8 mouse cellular contexts compared by ENCODE assay signal in genomic region chr4:101354951-101355350, GRCm38 (mm10).
DNase-seq lines count a peak whose midpoint lies in the region; ATAC-seq and TF ChIP-seq lines count a peak whose summit lies in the region.

No protein-coding gene starts in this region.

- no peaks in the 10 kb centered on the region for H3K27me3 ChIP-seq in embryonic facial prominence, embryonic 13.5 days
- no peaks in the 10 kb centered on the region for H3K27me3 ChIP-seq in heart, embryonic 13.5 days (replicated peaks)
- no peaks in the 10 kb centered on the region for H3K27me3 ChIP-seq in kidney, postnatal 0 days (ENCODE audit: insufficient read depth, low read length)
- no peaks in the 10 kb centered on the region; the same call in none of the 2 replicates for H3K27me3 ChIP-seq in testis, adult 2 months (ENCODE audit: control insufficient read depth, insufficient read depth, low read length)

- 10% methylated on average over 7 of the region's 7 CpGs for WGBS in embryonic facial prominence, embryonic 13.5 days
- 7% methylated on average over 7 of the region's 7 CpGs for WGBS in heart, embryonic 13.5 days
- 10% methylated on average over 7 of the region's 7 CpGs for WGBS in kidney, postnatal 0 days

- DNase-seq in spleen, adult 12 weeks (ENCODE audit: low spot score): peak; percentile 5
- no peak for DNase-seq in spleen, postnatal 4 days (ENCODE audit: low spot score in 2 of 2)
- DNase-seq in kidney, postnatal 0 days (ENCODE audit: low spot score): peak; percentile 75
- peak; percentile 48 to 56 for DNase-seq in lung, postnatal 4 days
- DNase-seq in layer of hippocampus, adult 9-10 months (ENCODE audit: low spot score): no peak

- TF ChIP-seq POLR2A in testis, adult 2 months (IDR thresholded peaks at IDR 0.05; ENCODE audit: control insufficient read depth, low read depth, low read length): no peak

- H3K9me3 ChIP-seq in embryonic facial prominence, embryonic 13.5 days: no peaks in the 10 kb centered on the region
- no peaks in the 10 kb centered on the region for H3K9me3 ChIP-seq in heart, embryonic 13.5 days
- no peaks in the 10 kb centered on the region for H3K9me3 ChIP-seq in kidney, postnatal 0 days (replicated peaks; ENCODE audit: low read length)

- peak overlapping the region; percentile 90 for H3K4me2 ChIP-seq in embryonic facial prominence, embryonic 13.5 days
- H3K4me2 ChIP-seq in heart, embryonic 13.5 days: peak overlapping the region; percentile 84
- peak overlapping the region; percentile 95 for H3K4me2 ChIP-seq in kidney, postnatal 0 days (ENCODE audit: low read length)

- no peak for TF ChIP-seq CTCF in kidney, postnatal 0 days (IDR thresholded peaks at IDR 0.05; ENCODE audit: low read depth)
- no peak for TF ChIP-seq CTCF in testis, adult 2 months (IDR thresholded peaks at IDR 0.05; ENCODE audit: control insufficient read depth, insufficient read depth, insufficient replicate concordance, low read depth, low read length)

- no peak for ATAC-seq in embryonic facial prominence, embryonic 13.5 days (ENCODE audit: insufficient number of reproducible peaks, insufficient read depth, low FRiP score, low TSS enrichment, low read depth)
- ATAC-seq in heart, embryonic 13.5 days (ENCODE audit: extremely low read depth, insufficient number of reproducible peaks, low FRiP score, low TSS enrichment): no peak
- no peak for ATAC-seq in kidney, postnatal 0 days (replicated peaks; ENCODE audit: low FRiP score, low read depth)

- peak overlapping the region; percentile 82 for H3K4me3 ChIP-seq in embryonic facial prominence, embryonic 13.5 days
- H3K4me3 ChIP-seq in heart, embryonic 13.5 days: peak overlapping the region; percentile 92
- peak overlapping the region; percentile 80 for H3K4me3 ChIP-seq in kidney, postnatal 0 days (replicated peaks; ENCODE audit: low read depth, low read length)
- H3K4me3 ChIP-seq in testis, adult 2 months (ENCODE audit: control insufficient read depth, low read depth, low read length): peak overlapping the region; percentile 90

- H3K9ac ChIP-seq in embryonic facial prominence, embryonic 13.5 days: peak overlapping the region; percentile 90
- H3K9ac ChIP-seq in heart, embryonic 13.5 days: peak overlapping the region; percentile 93
- peak overlapping the region; percentile 95 for H3K9ac ChIP-seq in kidney, postnatal 0 days (ENCODE audit: low read depth, low read length)

- H3K27ac ChIP-seq in embryonic facial prominence, embryonic 13.5 days: 0 out of 2 replicates have a peak overlapping the region, but pooled peaks have one; percentile 1
- peak overlapping the region; percentile 90 for H3K27ac ChIP-seq in heart, embryonic 13.5 days (replicated peaks)
- H3K27ac ChIP-seq in kidney, postnatal 0 days: peak overlapping the region; percentile 96
- H3K27ac ChIP-seq in testis, adult 2 months (ENCODE audit: control insufficient read depth, insufficient read depth, low read depth, low read length): peak overlapping the region; percentile 93

- peaks cover 38% of the 10 kb centered on the region for H3K4me1 ChIP-seq in embryonic facial prominence, embryonic 13.5 days
- peaks cover 29% of the 10 kb centered on the region for H3K4me1 ChIP-seq in heart, embryonic 13.5 days
- H3K4me1 ChIP-seq in kidney, postnatal 0 days (replicated peaks; ENCODE audit: insufficient read depth, low read length): 0 out of 2 replicates have a peak, but pooled peaks cover 2% of the 10 kb centered on the region
- H3K4me1 ChIP-seq in testis, adult 2 months (ENCODE audit: control insufficient read depth, insufficient read depth, low read length): peaks cover 16% of the 10 kb centered on the region

- H3K36me3 ChIP-seq in embryonic facial prominence, embryonic 13.5 days: no peaks in the 10 kb centered on the region
- no peaks in the 10 kb centered on the region for H3K36me3 ChIP-seq in heart, embryonic 13.5 days
- H3K36me3 ChIP-seq in kidney, postnatal 0 days (ENCODE audit: insufficient read depth, low read length): no peaks in the 10 kb centered on the region
- no peaks in the 10 kb centered on the region for H3K36me3 ChIP-seq in testis, adult 2 months (ENCODE audit: control insufficient read depth, insufficient read depth, low read length)

Comparison
In these comparisons a context has a peak if more than half of its experiments do, and no peak if none do; other contexts are left out.
1. DNase-seq: peak in spleen, adult 12 weeks (single experiment), kidney, postnatal 0 days (single experiment) and lung, postnatal 4 days (2 of 2); none in spleen, postnatal 4 days (0 of 2) and layer of hippocampus, adult 9-10 months (single experiment).
2. H3K27ac ChIP-seq: peak in every context shown above with its lines; median percentile 96 in kidney, postnatal 0 days; 93 in testis, adult 2 months; 90 in heart, embryonic 13.5 days; 1 in embryonic facial prominence, embryonic 13.5 days.
3. Peak in every context shown above with its lines, with median percentiles within 50 percentile points of each other: H3K4me2 ChIP-seq, H3K4me3 ChIP-seq and H3K9ac ChIP-seq.